Mouse (Mus musculus): ENCODE results near the gene Tatdn2. TPM values are rescaled to one million over a fixed set of nuclear protein-coding genes. Genes with fewer than 3 reads are reported as not detected.
A peak's percentile ranks its signal among the peaks of the same experiment; 100 is the strongest.
"Not testable (repeated sequence)": the region's sequence is repeated elsewhere in the genome, so short reads cannot be mapped to it uniquely, and the experiment has no call there.

The Tatdn2 gene
- polyA plus RNA-seq, 1 experiment from 2014 or later = 0.64 TPM

DNA sequence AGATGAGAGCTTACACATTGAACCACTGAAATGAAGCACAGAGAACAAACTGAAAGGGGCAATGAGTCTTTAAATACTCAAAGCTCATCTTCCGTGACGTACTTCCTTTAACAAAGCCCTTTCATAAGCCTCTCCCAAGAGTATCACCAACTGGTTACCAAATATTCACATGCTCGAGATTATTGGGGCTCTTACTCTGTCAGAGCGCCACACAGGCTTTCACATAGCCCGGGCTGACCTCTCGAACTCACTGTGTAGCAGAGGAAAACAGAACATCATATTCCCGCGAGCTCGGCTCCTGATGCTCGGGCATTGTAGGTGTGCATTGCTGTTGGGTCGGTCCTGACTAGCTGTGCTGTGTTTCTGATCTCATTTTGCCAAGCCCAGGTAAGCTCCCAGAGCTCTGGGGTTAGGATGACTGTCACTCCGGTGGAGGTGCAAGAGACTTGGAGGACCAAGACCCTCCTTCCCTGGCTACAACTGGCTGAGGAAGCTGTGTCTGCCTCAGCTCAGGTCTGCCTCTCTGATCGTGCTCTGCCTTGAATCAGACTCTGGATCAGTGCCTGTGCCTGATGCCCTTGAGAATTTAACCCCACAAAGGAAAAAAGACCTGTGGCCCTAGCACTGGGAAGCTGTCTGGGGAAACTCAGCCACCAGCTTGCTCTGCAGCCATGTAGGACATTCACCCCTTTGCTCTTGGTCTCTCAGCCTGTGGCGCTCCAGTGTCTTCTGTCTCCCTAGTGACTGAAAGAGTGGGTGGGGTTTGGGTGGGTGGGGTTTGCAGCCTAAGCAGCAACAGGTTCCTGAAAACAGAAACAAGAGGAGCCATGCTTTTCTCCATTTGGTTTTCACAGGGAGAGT lies 36.1 kb upstream of the Tatdn2 start:
- Histone ChIP-seq H3K27ac (replicated peaks) (no peak overlapping the region), H3K4me1 (no peaks in the 10 kb centered on the region), H3K9me3 (no peaks in the 10 kb centered on the region), H3K4me3 (no peak overlapping the region), H3K36me3 (no peaks in the 10 kb centered on the region), H3K9ac (replicated peaks) (no peak overlapping the region), H3K27me3 (no peaks in the 10 kb centered on the region), H3K4me2 (replicated peaks) (no peak overlapping the region)
- WGBS = 71% methylated on average over 14 of the region's 14 CpGs
- no peak for ATAC-seq (ENCODE audit: low FRiP score, low read depth)

- Histone ChIP-seq H3K27ac (replicated peaks) (no peak overlapping the region), H3K36me3 (no peaks in the 10 kb centered on the region), H3K9me3 (no peaks in the 10 kb centered on the region), H3K4me1 (no peaks in the 10 kb centered on the region), H3K27me3 (no peaks in the 10 kb centered on the region), H3K4me3 (no peak overlapping the region), H3K9ac (replicated peaks) (no peak overlapping the region), H3K4me2 (replicated peaks) (no peak overlapping the region)
- 68% methylated on average over 12 of the region's 12 CpGs for WGBS
- no peak for ATAC-seq (ENCODE audit: low FRiP score, low read depth)
Observed at GRCm38 (mm10) chr6:113661353-113662241, 35.3 kb upstream of the Tatdn2 start.

GRCm38 (mm10) chr6:113662964-113663700 lies 33.7 kb upstream of the Tatdn2 start:
- ATAC-seq (ENCODE audit: low FRiP score, low read depth) = no peak
- H3K9me3 ChIP-seq = no peaks in the 10 kb centered on the region
- no peaks in the 10 kb centered on the region for H3K27me3 ChIP-seq
- H3K4me1 ChIP-seq = no peaks in the 10 kb centered on the region
- H3K9ac ChIP-seq (replicated peaks) = no peak overlapping the region
- no peaks in the 10 kb centered on the region for H3K36me3 ChIP-seq
- H3K27ac ChIP-seq (replicated peaks) = no peak overlapping the region
- no peak overlapping the region for H3K4me2 ChIP-seq (replicated peaks)
- 95% methylated on average over 8 of the region's 8 CpGs for WGBS
- no peak overlapping the region for H3K4me3 ChIP-seq

GRCm38 (mm10) chr6:113664305-113664704 lies 32.5 kb upstream of the Tatdn2 start:
- 91% methylated on average over 7 of the region's 7 CpGs for WGBS
- H3K4me2 ChIP-seq (replicated peaks) = no peak overlapping the region
- no peaks in the 10 kb centered on the region for H3K27me3 ChIP-seq
- no peaks in the 10 kb centered on the region for H3K9me3 ChIP-seq
- no peaks in the 10 kb centered on the region for H3K36me3 ChIP-seq
- H3K4me1 ChIP-seq = peaks cover 7% of the 10 kb centered on the region
- H3K27ac ChIP-seq (replicated peaks) = no peak overlapping the region
- H3K9ac ChIP-seq (replicated peaks) = no peak overlapping the region
- ATAC-seq (ENCODE audit: low FRiP score, low read depth) = no peak
- H3K4me3 ChIP-seq = no peak overlapping the region

- Histone ChIP-seq H3K36me3 (no peaks in the 10 kb centered on the region), H3K27me3 (no peaks in the 10 kb centered on the region), H3K4me2 (replicated peaks) (no peak overlapping the region), H3K27ac (replicated peaks) (no peak overlapping the region), H3K9ac (replicated peaks) (no peak overlapping the region), H3K9me3 (no peaks in the 10 kb centered on the region), H3K4me1 (peaks cover 7% of the 10 kb centered on the region), H3K4me3 (no peak overlapping the region)
- 64% methylated on average over 8 of the region's 8 CpGs for WGBS
- ATAC-seq (ENCODE audit: low FRiP score, low read depth) = no peak
Observed at GRCm38 (mm10) chr6:113667611-113668122, 29.2 kb upstream of the Tatdn2 start.

GRCm38 (mm10) chr6:113668287-113669154 lies 28.3 kb upstream of the Tatdn2 start:
- Histone ChIP-seq H3K4me2 (replicated peaks) (no peak overlapping the region), H3K27me3 (no peaks in the 10 kb centered on the region), H3K4me3 (no peak overlapping the region), H3K4me1 (peaks cover 7% of the 10 kb centered on the region), H3K36me3 (no peaks in the 10 kb centered on the region), H3K27ac (replicated peaks) (no peak overlapping the region), H3K9ac (replicated peaks) (no peak overlapping the region), H3K9me3 (no peaks in the 10 kb centered on the region)
- ATAC-seq (ENCODE audit: low FRiP score, low read depth) = 0 out of 2 replicates have a peak, but pooled peaks have one; percentile 19
- 50% methylated on average over 15 of the region's 15 CpGs for WGBS

DNA sequence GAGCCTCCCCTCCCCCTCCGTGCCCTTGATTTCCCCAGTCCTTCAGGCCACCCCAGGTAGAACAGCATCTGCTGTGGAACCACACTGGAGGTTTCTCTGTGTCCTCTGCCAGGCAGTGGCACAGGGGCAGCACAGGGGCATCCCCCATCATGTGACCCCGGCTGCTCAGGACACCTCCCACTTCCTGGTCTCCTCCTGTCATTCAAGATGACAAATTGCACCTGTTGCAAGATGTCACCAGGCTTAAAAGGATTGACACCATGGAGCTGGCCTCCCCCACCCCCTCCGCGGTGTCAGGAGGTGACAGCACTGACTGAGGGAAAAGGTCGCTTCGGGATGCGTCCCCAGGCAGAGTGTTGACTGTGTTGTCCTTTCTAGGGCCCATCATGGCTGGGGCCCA lies 27.0 kb upstream of the Tatdn2 start:
- Histone ChIP-seq H3K36me3 (no peaks in the 10 kb centered on the region), H3K4me3 (no peak overlapping the region), H3K4me2 (replicated peaks) (no peak overlapping the region), H3K27me3 (no peaks in the 10 kb centered on the region), H3K9ac (replicated peaks) (no peak overlapping the region), H3K9me3 (no peaks in the 10 kb centered on the region), H3K27ac (replicated peaks) (no peak overlapping the region), H3K4me1 (peaks cover 7% of the 10 kb centered on the region)
- ATAC-seq (ENCODE audit: low FRiP score, low read depth) = no peak
- WGBS = 90% methylated on average over 7 of the region's 7 CpGs

- H3K9me3 ChIP-seq; H3K4me3 ChIP-seq; ATAC-seq (ENCODE audit: low FRiP score, low read depth); H3K4me1 ChIP-seq; H3K36me3 ChIP-seq; H3K27ac ChIP-seq (replicated peaks); H3K27me3 ChIP-seq; H3K9ac ChIP-seq (replicated peaks); H3K4me2 ChIP-seq (replicated peaks): not testable (repeated sequence)
- 85% methylated on average over 1 of the region's 1 CpGs for WGBS
Observed at GRCm38 (mm10) chr6:113672029-113672428, 24.8 kb upstream of the Tatdn2 start.

DNA sequence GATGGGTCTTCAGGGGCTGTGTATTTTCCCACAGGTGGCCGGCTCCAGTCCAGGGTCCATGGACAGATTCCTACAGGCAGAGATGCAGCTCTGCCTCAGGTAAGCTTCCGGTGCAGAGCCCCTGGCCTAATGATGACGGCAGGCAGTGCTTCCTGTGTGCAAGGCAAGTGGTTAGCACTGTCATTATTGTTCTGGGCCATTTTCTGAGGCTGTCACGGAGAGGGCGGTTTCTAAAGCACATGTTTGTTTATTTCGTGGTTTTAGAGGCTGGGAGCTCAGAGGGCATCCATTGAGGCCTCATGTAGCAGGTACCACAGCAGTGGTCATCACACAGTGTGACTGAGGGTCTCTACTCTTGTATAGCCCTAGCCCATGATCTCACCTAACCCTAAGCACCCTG lies 23.9 kb upstream of the Tatdn2 start:
- Histone ChIP-seq H3K27ac (replicated peaks) (no peak overlapping the region), H3K4me1 (peaks cover 7% of the 10 kb centered on the region), H3K9me3 (no peaks in the 10 kb centered on the region), H3K4me3 (no peak overlapping the region), H3K27me3 (no peaks in the 10 kb centered on the region), H3K9ac (replicated peaks) (0 out of 2 replicates have a peak overlapping the region, but pooled peaks have one; percentile 11), H3K36me3 (no peaks in the 10 kb centered on the region), H3K4me2 (replicated peaks) (no peak overlapping the region)
- WGBS = 84% methylated on average over 6 of the region's 6 CpGs
- ATAC-seq (ENCODE audit: low FRiP score, low read depth) = no peak

- Histone ChIP-seq H3K27ac (replicated peaks) (no peak overlapping the region), H3K36me3 (no peaks in the 10 kb centered on the region), H3K27me3 (no peaks in the 10 kb centered on the region), H3K4me2 (replicated peaks) (no peak overlapping the region), H3K9ac (replicated peaks) (no peak overlapping the region), H3K9me3 (no peaks in the 10 kb centered on the region), H3K4me3 (no peak overlapping the region), H3K4me1 (no peaks in the 10 kb centered on the region)
- WGBS = 86% methylated on average over 4 of the region's 4 CpGs
- no peak for ATAC-seq (ENCODE audit: low FRiP score, low read depth)
Observed at GRCm38 (mm10) chr6:113675234-113675633, 21.6 kb upstream of the Tatdn2 start.

DNA sequence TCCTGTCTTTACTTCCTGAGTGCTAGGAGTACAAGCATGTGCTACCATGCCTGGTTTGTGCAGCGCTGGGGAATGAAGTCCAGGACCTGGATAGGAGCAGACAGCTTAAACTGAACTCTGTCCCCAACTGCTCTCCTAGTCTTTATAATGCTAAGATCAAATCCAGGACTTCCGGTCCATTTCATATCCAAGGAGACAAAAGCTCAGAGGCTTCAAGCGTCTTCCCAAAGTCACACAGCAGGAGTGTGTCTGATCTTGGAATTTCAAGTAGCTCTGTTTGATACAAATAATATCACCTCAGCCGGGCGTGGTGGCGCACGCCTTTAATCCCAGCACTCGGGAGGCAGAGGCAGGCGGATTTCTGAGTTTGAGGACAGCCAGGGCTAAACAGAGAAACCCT lies 20.9 kb upstream of the Tatdn2 start:
- H3K36me3 ChIP-seq = no peaks in the 10 kb centered on the region
- ATAC-seq (ENCODE audit: low FRiP score, low read depth) = no peak
- 92% methylated on average over 9 of the region's 9 CpGs for WGBS
- no peak overlapping the region for H3K4me3 ChIP-seq
- no peak overlapping the region for H3K27ac ChIP-seq (replicated peaks)
- H3K9ac ChIP-seq (replicated peaks) = no peak overlapping the region
- H3K4me1 ChIP-seq = no peaks in the 10 kb centered on the region
- no peak overlapping the region for H3K4me2 ChIP-seq (replicated peaks)
- no peaks in the 10 kb centered on the region for H3K9me3 ChIP-seq
- H3K27me3 ChIP-seq = no peaks in the 10 kb centered on the region

Measured in midbrain, embryonic 12.5 days (tissue).